Mouse (Mus musculus) MEL (cell line): Measurements from ENCODE around the gene AU040320. TPM values are rescaled to one million over a fixed set of nuclear protein-coding genes. Genes with fewer than 3 reads are reported as not detected.
A peak's percentile ranks its signal among the peaks of the same experiment; 100 is the strongest.

Experiments used
- DNase-seq: peaks from one replicate; pipeline ENCODE4 v3.0.0; 2011; ENCODE audit warnings: low read depth, low spot score
- H3K27ac ChIP-seq: 2 replicates; pipeline ENCODE4 v1.5.1; 2012; ENCODE audit warnings: low read depth, mild to moderate bottlenecking, control low read depth, low read length, moderate library complexity; ENCODE audit not compliant: control insufficient read depth
- H3K27me3 ChIP-seq, 2 experiments: fragments of 150-350 bp in 1 of 2; sonication (generic) in 1 of 2; 2 replicates each; pipeline ENCODE4 v1.6.1; 2012; ENCODE audit warnings: low read length in 2 of 2, mild to moderate bottlenecking in 2 of 2, improper control_type of control experiment in 1 of 2, moderate library complexity in 1 of 2; ENCODE audit not compliant: insufficient read depth in 2 of 2, control insufficient read depth in 1 of 2
- H3K36me3 ChIP-seq, 2 experiments: 2 replicates each; pipeline ENCODE4 v1.6.1; 2012 to 2014; ENCODE audit warnings: low read length in 2 of 2, improper control_type of control experiment in 1 of 2, inconsistent platforms in 1 of 2, mild to moderate bottlenecking in 1 of 2; ENCODE audit not compliant: insufficient read depth in 2 of 2, control insufficient read depth in 1 of 2
- H3K4me1 ChIP-seq, 2 experiments: fragments of 150-350 bp in 1 of 2; sonication (generic) in 1 of 2; 2 replicates each; pipeline ENCODE4 v1.6.1; 2012; ENCODE audit warnings: low read length in 2 of 2, improper control_type of control experiment in 1 of 2, mild to moderate bottlenecking in 1 of 2; ENCODE audit not compliant: insufficient read depth in 2 of 2, control insufficient read depth in 1 of 2
- H3K4me3 ChIP-seq, 2 experiments: fragments of 150-350 bp in 1 of 2; sonication (generic) in 1 of 2; 2 replicates each; pipeline ENCODE4 v1.5.1; 2012; ENCODE audit warnings: low read depth in 2 of 2, low read length in 2 of 2, mild to moderate bottlenecking in 2 of 2, moderate library complexity in 2 of 2, control low read depth in 1 of 2, improper control_type of control experiment in 1 of 2; ENCODE audit not compliant: control insufficient read depth in 1 of 2, insufficient read depth in 1 of 2
- H3K79me2 ChIP-seq: 2 replicates; pipeline ENCODE4 v1.6.1; 2012; ENCODE audit warnings: mild to moderate bottlenecking, low read length, moderate library complexity; ENCODE audit not compliant: control insufficient read depth, poor library complexity, insufficient read depth
- H3K9ac ChIP-seq: 2 replicates; pipeline ENCODE4 v1.6.1; 2012; ENCODE audit warnings: low read depth, mild to moderate bottlenecking, control low read depth, low read length, moderate library complexity; ENCODE audit not compliant: control insufficient read depth, poor library complexity, severe bottlenecking
- H3K9me3 ChIP-seq: fragments of 150-350 bp; sonication (generic); replicated peaks from 2 replicates; pipeline ENCODE4 v1.6.1; 2012; ENCODE audit warnings: mild to moderate bottlenecking, low read length, improper control_type of control experiment, moderate library complexity; ENCODE audit not compliant: insufficient read depth
- BHLHE40 ChIP-seq: IDR thresholded peaks from 2 replicates; pipeline ENCODE4 v1.6.1; 2012; ENCODE audit warnings: low read depth, mild to moderate bottlenecking, inconsistent platforms, low read length, improper control_type of control experiment, borderline replicate concordance
- CHD2 ChIP-seq: IDR thresholded peaks from 2 replicates; pipeline ENCODE4 v1.6.1; 2011; ENCODE audit warnings: low read length, improper control_type of control experiment
- CTCF ChIP-seq, 3 experiments: IDR thresholded peaks in 2 of 3; conservative IDR thresholded peaks in 1 of 3; 2 replicates each; pipeline ENCODE4 v1.5.1; 2011 to 2012; ENCODE audit warnings: low read length in 3 of 3, low read depth in 2 of 3, mild to moderate bottlenecking in 2 of 3, improper control_type of control experiment in 1 of 3, inconsistent platforms in 1 of 3, mixed read lengths in 1 of 3, moderate library complexity in 1 of 3; ENCODE audit not compliant: control insufficient read depth in 1 of 3, insufficient read depth in 1 of 3, poor library complexity in 1 of 3, severe bottlenecking in 1 of 3
- E2F4 ChIP-seq: IDR thresholded peaks from 2 replicates; pipeline ENCODE4 v1.6.1; 2011; ENCODE audit warnings: low read depth, low read length, improper control_type of control experiment, borderline replicate concordance
- EP300 ChIP-seq, 2 experiments: IDR thresholded peaks; 2 replicates each; pipeline ENCODE4 v1.6.1; 2011; ENCODE audit warnings: improper control_type of control experiment in 2 of 2, low read length in 2 of 2, low read depth in 1 of 2, mild to moderate bottlenecking in 1 of 2
- ETS1 ChIP-seq: IDR thresholded peaks from 2 replicates; pipeline ENCODE4 v1.6.1; 2012; ENCODE audit warnings: low read depth, mild to moderate bottlenecking, inconsistent platforms, low read length, improper control_type of control experiment, moderate library complexity
- GABPA ChIP-seq: IDR thresholded peaks from 2 replicates; pipeline ENCODE4 v1.6.1; 2012; ENCODE audit warnings: low read depth, mild to moderate bottlenecking, inconsistent platforms, low read length, improper control_type of control experiment, moderate library complexity
- GATA1 ChIP-seq: IDR thresholded peaks from 2 replicates; pipeline ENCODE4 v1.6.1; 2011; ENCODE audit warnings: low read depth, low read length, improper control_type of control experiment
- HCFC1 ChIP-seq: IDR thresholded peaks from 2 replicates; pipeline ENCODE4 v1.6.1; 2012; ENCODE audit warnings: low read depth, mild to moderate bottlenecking, inconsistent platforms, low read length, improper control_type of control experiment, moderate library complexity
- KAT2A ChIP-seq: conservative IDR thresholded peaks from 2 replicates; pipeline ENCODE4 v1.6.1; 2012; ENCODE audit warnings: low read depth, low read length, improper control_type of control experiment, inconsistent platforms
- MAFK ChIP-seq: IDR thresholded peaks from 2 replicates; pipeline ENCODE4 v1.6.1; 2011; ENCODE audit warnings: low read depth, mild to moderate bottlenecking, low read length, improper control_type of control experiment, borderline replicate concordance
- MAX ChIP-seq: IDR thresholded peaks from 2 replicates; pipeline ENCODE4 v1.6.1; 2011; ENCODE audit warnings: low read length, improper control_type of control experiment
- MAZ ChIP-seq: IDR thresholded peaks from 2 replicates; pipeline ENCODE4 v1.6.1; 2012; ENCODE audit warnings: low read depth, mild to moderate bottlenecking, inconsistent platforms, low read length, improper control_type of control experiment
- MEF2A ChIP-seq: IDR thresholded peaks from 2 replicates; pipeline ENCODE4 v1.6.1; 2014; ENCODE audit warnings: low read depth, mild to moderate bottlenecking, inconsistent platforms, low read length, improper control_type of control experiment; ENCODE audit not compliant: poor library complexity, insufficient replicate concordance, severe bottlenecking; ENCODE audit errors: extremely low read depth
- MXI1 ChIP-seq: IDR thresholded peaks from 2 replicates; pipeline ENCODE4 v1.6.1; 2011; ENCODE audit warnings: mild to moderate bottlenecking, low read depth, low read length, improper control_type of control experiment
- MYC ChIP-seq: IDR thresholded peaks from 2 replicates; pipeline ENCODE4 v1.6.1; 2011; ENCODE audit warnings: low read depth, mild to moderate bottlenecking, low read length, improper control_type of control experiment, moderate library complexity
- NELFE ChIP-seq: IDR thresholded peaks from 2 replicates; pipeline ENCODE4 v1.6.1; 2011; ENCODE audit warnings: low read depth, low read length, improper control_type of control experiment
- NRF1 ChIP-seq: IDR thresholded peaks from 2 replicates; pipeline ENCODE4 v1.6.1; 2014; ENCODE audit warnings: low read depth, mild to moderate bottlenecking, inconsistent platforms, low read length, improper control_type of control experiment, moderate library complexity; ENCODE audit not compliant: poor library complexity, insufficient read depth, severe bottlenecking
- POLR2A ChIP-seq, 2 experiments: IDR thresholded peaks; 2 replicates each; pipeline ENCODE4 v1.6.1; 2011 to 2012; ENCODE audit warnings: low read length in 2 of 2, mild to moderate bottlenecking in 2 of 2, control low read depth in 1 of 2, improper control_type of control experiment in 1 of 2, low read depth in 1 of 2, moderate library complexity in 1 of 2; ENCODE audit not compliant: control insufficient read depth in 1 of 2, insufficient read depth in 1 of 2, poor library complexity in 1 of 2
- POLR2AphosphoS2 ChIP-seq: IDR thresholded peaks from 2 replicates; pipeline ENCODE4 v1.6.1; 2011; ENCODE audit warnings: low read length, improper control_type of control experiment
- POLR2AphosphoS5 ChIP-seq: IDR thresholded peaks from 2 replicates; pipeline ENCODE4 v1.6.1; 2012; ENCODE audit warnings: low read depth, borderline replicate concordance, mild to moderate bottlenecking, inconsistent platforms, low read length, moderate library complexity, mixed read lengths
- RAD21 ChIP-seq: IDR thresholded peaks from 2 replicates; pipeline ENCODE4 v1.6.1; 2011; ENCODE audit warnings: mild to moderate bottlenecking, low read depth, low read length, improper control_type of control experiment
- SIN3A ChIP-seq: IDR thresholded peaks from 2 replicates; pipeline ENCODE4 v1.6.1; 2012; ENCODE audit warnings: low read length, improper control_type of control experiment, inconsistent platforms
- SMC3 ChIP-seq: IDR thresholded peaks from 2 replicates; pipeline ENCODE4 v1.6.1; 2011; ENCODE audit warnings: low read depth, low read length, improper control_type of control experiment
- TAL1 ChIP-seq: IDR thresholded peaks from 2 replicates; pipeline ENCODE4 v1.6.1; 2012; ENCODE audit warnings: mild to moderate bottlenecking, inconsistent platforms, low read length, moderate library complexity, mixed read lengths
- TCF12 ChIP-seq: IDR thresholded peaks from 2 replicates; pipeline ENCODE4 v1.6.1; 2014; ENCODE audit warnings: low read depth, mild to moderate bottlenecking, inconsistent platforms, low read length, improper control_type of control experiment, moderate library complexity
- UBTF ChIP-seq: IDR thresholded peaks from 2 replicates; pipeline ENCODE4 v1.6.1; 2012; ENCODE audit warnings: low read depth, mild to moderate bottlenecking, inconsistent platforms, low read length, improper control_type of control experiment, moderate library complexity, borderline replicate concordance; ENCODE audit not compliant: insufficient read depth
- USF2 ChIP-seq, 2 experiments: IDR thresholded peaks; 2 replicates each; pipeline ENCODE4 v1.6.1; 2011 to 2012; ENCODE audit warnings: improper control_type of control experiment in 2 of 2, low read length in 2 of 2, borderline replicate concordance in 1 of 2, inconsistent platforms in 1 of 2, low read depth in 1 of 2, mild to moderate bottlenecking in 1 of 2; ENCODE audit not compliant: insufficient read depth in 1 of 2
- ZC3H11A ChIP-seq: IDR thresholded peaks from 2 replicates; pipeline ENCODE4 v1.6.1; 2012; ENCODE audit warnings: low read depth, mild to moderate bottlenecking, inconsistent platforms, low read length, improper control_type of control experiment
- ZMIZ1 ChIP-seq: IDR thresholded peaks from 2 replicates; pipeline ENCODE4 v1.6.1; 2012; ENCODE audit warnings: low read depth, mild to moderate bottlenecking, inconsistent platforms, low read length, improper control_type of control experiment, moderate library complexity
- ZNF384 ChIP-seq: IDR thresholded peaks from 2 replicates; pipeline ENCODE4 v1.6.1; 2012; ENCODE audit warnings: low read depth, mild to moderate bottlenecking, inconsistent platforms, low read length, improper control_type of control experiment
- polyA plus RNA-seq, 2 experiments: library from polyadenylated mRNA; stranded (reverse) in 1 of 2; unstranded in 1 of 2; fragments of >175 nt in 1 of 2; fragments of >200 nt in 1 of 2; gene quantifications; 2 replicates each; pipeline versions ENCODE4 v1.2.1 to v1.2.4; 2012; ENCODE audit warnings: low replicate concordance in 2 of 2, low read depth in 1 of 2; ENCODE audit not compliant: insufficient read length in 2 of 2, insufficient read depth in 1 of 2, missing spikeins in 1 of 2
- total RNA-seq: library from RNA; depleted of rRNA; stranded (reverse); fragments of 300-350 nt; gene quantifications from 2 replicates; pipeline ENCODE4 v1.2.3, GENCODE M21; 2012

AU040320 gene
- total and polyA plus RNA-seq, 3 experiments = 10.2 to 17.1 TPM; not detected in 1

- H3K79me2 ChIP-seq = no peaks in the 10 kb centered on the region; the same call in 1 of the 2 replicates
- H3K36me3 ChIP-seq = peaks cover 13 to 28% of the 10 kb centered on the region in 2 experiments
- H3K4me1 ChIP-seq = peaks cover 6 to 15% of the 10 kb centered on the region in 2 experiments
- DNase-seq = peak; percentile 37
- no peak overlapping the region for H3K27ac ChIP-seq
- no peak for TF ChIP-seq HCFC1
- no peak for TF ChIP-seq USF2 (IDR thresholded peaks at IDR 0.05; ENCODE audit: borderline replicate concordance in 1 of 2, insufficient read depth in 1 of 2, low read depth in 1 of 2, low read length in 2 of 2)
- TF ChIP-seq NELFE = no peak
- no peak for TF ChIP-seq BHLHE40
- TF ChIP-seq UBTF = no peak
- peak; percentile 23 to 51 (median 24); a peak in 3 of 6 replicates for TF ChIP-seq CTCF (IDR thresholded peaks at IDR 0.05 in 2 of 3, conservative IDR thresholded peaks at IDR 0.05 in 1 of 3; ENCODE audit: control insufficient read depth in 1 of 3, insufficient read depth in 1 of 3, low read depth in 2 of 3, low read length in 3 of 3, poor library complexity in 1 of 3, severe bottlenecking in 1 of 3)
- TF ChIP-seq KAT2A = no peak
- peak; percentile 69 for TF ChIP-seq ZNF384
- TF ChIP-seq TAL1 = no peak
- TF ChIP-seq ZMIZ1 = no peak
- TF ChIP-seq ETS1 = no peak
- TF ChIP-seq MYC = peak; percentile 79
- TF ChIP-seq MEF2A = no peak
- TF ChIP-seq POLR2AphosphoS5 = no peak
- no peak for TF ChIP-seq MAZ
- peak; percentile 29 for TF ChIP-seq SMC3
- TF ChIP-seq CHD2 = no peak
- no peak for TF ChIP-seq POLR2AphosphoS2
- TF ChIP-seq RAD21 = no peak
- TF ChIP-seq MXI1 = no peak
- TF ChIP-seq GABPA = no peak
- no peak for TF ChIP-seq E2F4
- TF ChIP-seq POLR2A (IDR thresholded peaks at IDR 0.05; ENCODE audit: control insufficient read depth in 1 of 2, insufficient read depth in 1 of 2, low read depth in 1 of 2, low read length in 2 of 2, poor library complexity in 1 of 2) = no peak
- TF ChIP-seq NRF1 = no peak
- no peak for TF ChIP-seq ZC3H11A
- no peak for TF ChIP-seq TCF12
- TF ChIP-seq MAX = no peak
- TF ChIP-seq GATA1 = no peak
- TF ChIP-seq SIN3A = no peak; the same call in 1 of the 2 replicates
- no peak for TF ChIP-seq EP300 (IDR thresholded peaks at IDR 0.05; ENCODE audit: low read depth in 1 of 2, low read length in 2 of 2)
- TF ChIP-seq MAFK = no peak
- H3K9ac ChIP-seq = no peak overlapping the region
- no peak overlapping the region for H3K4me3 ChIP-seq
- no peaks in the 10 kb centered on the region for H3K9me3 ChIP-seq
- no peaks in the 10 kb centered on the region for H3K27me3 ChIP-seq
These were observed 132.6 kb downstream of the AU040320 start for GRCm38 (mm10) chr4:126885953-126886352.
